Mouse (Mus musculus) kidney, adult 2 months (tissue): ENCODE data around the gene Smok3b. TPM values are rescaled to one million over a fixed set of nuclear protein-coding genes. Genes with fewer than 3 reads are reported as not detected.
A peak's percentile ranks its signal among the peaks of the same experiment; 100 is the strongest.

ENCODE experiments used
- DNase-seq: peaks from one replicate; pipeline ENCODE4 v3.0.0; 2021
- H3K27ac ChIP-seq: fragments of 200-500 bp; 2 replicates; pipeline ENCODE4 v1.5.1; 2012; ENCODE audit warnings: low read depth, low read length, control low read depth, inconsistent platforms; ENCODE audit not compliant: insufficient read depth
- H3K27me3 ChIP-seq: fragments of 200-500 bp; replicated peaks from 2 replicates; pipeline ENCODE4 v1.6.1; 2012; ENCODE audit warnings: mild to moderate bottlenecking, moderate library complexity, low read length, inconsistent platforms; ENCODE audit not compliant: control insufficient read depth, insufficient read depth
- H3K36me3 ChIP-seq: fragments of 200-500 bp; 2 replicates; pipeline ENCODE4 v1.6.1; 2012; ENCODE audit warnings: mild to moderate bottlenecking, moderate library complexity, low read length, inconsistent platforms; ENCODE audit not compliant: control insufficient read depth, insufficient read depth
- H3K4me1 ChIP-seq: fragments of 200-500 bp; 2 replicates; pipeline ENCODE4 v1.6.1; 2011; ENCODE audit warnings: low read length; ENCODE audit not compliant: control insufficient read depth, insufficient read depth
- H3K4me3 ChIP-seq: fragments of 200-500 bp; 2 replicates; pipeline ENCODE4 v1.5.1; 2011; ENCODE audit warnings: mild to moderate bottlenecking, low read depth, low read length, control low read depth; ENCODE audit not compliant: insufficient read depth
- CTCF ChIP-seq: fragments of 200-500 bp; conservative IDR thresholded peaks from 2 replicates; pipeline ENCODE4 v1.5.1; 2011; ENCODE audit warnings: low read depth, mild to moderate bottlenecking, control low read depth, low read length, moderate library complexity, mixed read lengths; ENCODE audit not compliant: insufficient read depth, insufficient read length
- POLR2A ChIP-seq: fragments of 200-500 bp; IDR thresholded peaks from one replicate; pipeline ENCODE4 v1.6.1; 2011; ENCODE audit warnings: low read depth, low read length, control low read depth
- WGBS: fragments of 180-500 bp; shearing (Covaris S2); methylation state at CpG from one replicate; pipeline ENCODE4 v1.1.7; 2018; 5-methylcytosine and 5-hydroxymethylcytosine counted together
- polyA plus RNA-seq: library from polyadenylated mRNA; depleted of rRNA; stranded (reverse); fragments of >200 nt; gene quantifications from 2 replicates; pipeline ENCODE4 v1.2.3, GENCODE M21; 2012

Smok3b gene
- polyA plus RNA-seq, 1 experiment, result not detected

DNA sequence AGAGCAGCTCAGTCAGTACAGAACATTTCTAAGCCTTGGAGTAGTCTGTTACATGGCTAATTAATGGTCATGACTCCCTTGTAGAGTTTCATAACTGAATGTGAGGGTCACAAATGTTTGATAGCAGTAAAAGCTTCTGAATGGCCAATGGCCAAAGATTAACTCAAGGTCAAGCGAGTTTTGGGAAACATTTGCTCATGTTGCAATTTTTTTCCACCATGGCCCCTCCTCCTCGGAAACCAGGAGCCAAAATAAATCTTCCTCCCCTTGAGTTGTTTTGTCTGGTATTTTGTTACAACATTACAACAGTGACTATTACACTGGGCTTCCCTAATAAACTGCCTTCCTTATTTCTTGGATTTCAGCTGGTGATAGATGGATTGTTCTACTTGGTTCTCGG is 54.5 kb downstream of the Smok3b start:
- peaks cover 6% of the 10 kb centered on the region; the same call in 1 of the 2 replicates for H3K4me1 ChIP-seq
- no peaks in the 10 kb centered on the region for H3K36me3 ChIP-seq
- H3K27me3 ChIP-seq, result no peaks in the 10 kb centered on the region
- TF ChIP-seq POLR2A (no peak), CTCF (no peak)
- 43% methylated on average over 3 of the region's 3 CpGs for WGBS
- H3K4me3 ChIP-seq, result no peak overlapping the region
- peak; percentile 82 for DNase-seq
- no peak overlapping the region for H3K27ac ChIP-seq

DNA sequence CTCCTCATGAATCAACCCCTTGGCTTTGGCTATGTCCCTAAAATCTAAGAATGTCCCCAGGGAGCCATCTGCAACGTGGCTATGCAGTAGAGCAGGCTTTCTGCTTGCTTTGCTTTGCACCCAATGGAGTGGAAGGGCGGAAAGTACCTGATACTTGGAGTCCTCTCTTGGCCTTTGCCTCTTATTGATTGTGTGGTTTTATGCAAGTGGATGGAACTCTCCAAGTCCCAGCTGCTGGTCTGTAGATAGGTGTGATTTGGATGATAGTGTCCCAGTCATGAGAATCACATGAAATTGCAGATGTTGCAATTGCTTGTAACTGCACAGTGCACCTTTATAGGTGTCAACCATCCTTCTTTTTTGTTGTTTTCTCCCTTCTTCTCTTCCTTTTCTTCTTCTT is 54.9 kb downstream of the Smok3b start:
- TF ChIP-seq CTCF (no peak), POLR2A (no peak)
- WGBS, result 58% methylated on average over 2 of the region's 2 CpGs
- peaks cover 6% of the 10 kb centered on the region; the same call in 1 of the 2 replicates for H3K4me1 ChIP-seq
- H3K4me3 ChIP-seq, result no peak overlapping the region
- H3K27me3 ChIP-seq, result no peaks in the 10 kb centered on the region
- no peak for DNase-seq
- H3K36me3 ChIP-seq, result no peaks in the 10 kb centered on the region
- H3K27ac ChIP-seq, result no peak overlapping the region

DNA sequence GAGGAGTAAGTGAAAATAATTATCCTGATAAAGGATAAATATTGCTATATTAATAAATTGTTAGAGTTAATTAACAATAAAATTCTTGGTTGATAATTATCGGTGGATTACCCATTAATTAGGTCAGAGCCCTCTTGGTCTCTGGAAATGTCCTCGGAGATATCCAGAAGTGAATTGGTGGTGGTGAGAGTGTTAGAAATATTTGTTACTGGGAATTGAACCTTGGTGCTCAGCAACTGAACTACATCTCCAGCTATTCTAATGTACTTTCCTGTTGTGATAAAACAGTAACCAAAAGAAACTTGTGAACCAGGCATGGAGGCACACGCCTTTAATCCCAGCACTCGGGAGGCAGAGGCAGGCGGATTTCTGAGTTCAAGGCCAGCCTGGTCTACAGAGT is 59.2 kb downstream of the Smok3b start:
- Histone ChIP-seq H3K27me3 (no peaks in the 10 kb centered on the region), H3K36me3 (no peaks in the 10 kb centered on the region), H3K4me3 (no peak overlapping the region), H3K27ac (no peak overlapping the region), H3K4me1 (peaks cover 8% of the 10 kb centered on the region; the same call in 1 of the 2 replicates)
- WGBS, result 54% methylated on average over 5 of the region's 5 CpGs
- DNase-seq, result peak; percentile 66
- TF ChIP-seq CTCF, result no peak
- TF ChIP-seq POLR2A, result no peak

DNA sequence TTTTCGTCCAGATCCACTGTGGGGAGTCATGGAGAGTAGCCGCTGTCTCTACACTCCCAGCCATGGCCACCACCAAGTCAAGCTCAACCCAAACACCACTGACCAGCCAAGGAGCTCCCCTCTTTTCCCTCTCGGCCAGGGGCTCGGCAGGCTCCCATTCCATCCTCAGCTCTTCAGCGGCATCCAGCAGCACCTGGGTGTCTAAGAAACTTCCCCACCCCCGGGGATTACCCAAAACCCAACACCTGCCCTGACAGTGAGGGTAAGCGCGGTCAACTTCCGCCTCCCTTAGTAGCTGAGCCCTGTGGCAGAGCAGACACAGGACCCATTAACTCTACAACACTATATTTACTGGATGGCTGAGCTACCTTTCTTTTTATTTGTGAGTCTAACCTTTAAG is 60.2 kb downstream of the Smok3b start:
- TF ChIP-seq POLR2A (no peak), CTCF (no peak)
- DNase-seq, result no peak
- no peak overlapping the region for H3K4me3 ChIP-seq
- no peaks in the 10 kb centered on the region for H3K27me3 ChIP-seq
- 87% methylated on average over 9 of the region's 9 CpGs for WGBS
- no peak overlapping the region for H3K27ac ChIP-seq
- H3K4me1 ChIP-seq, result peaks cover 7% of the 10 kb centered on the region; the same call in 1 of the 2 replicates
- H3K36me3 ChIP-seq, result no peaks in the 10 kb centered on the region

- Histone ChIP-seq H3K4me1 (peaks cover 17% of the 10 kb centered on the region), H3K4me3 (no peak overlapping the region), H3K36me3 (no peaks in the 10 kb centered on the region), H3K27me3 (no peaks in the 10 kb centered on the region), H3K27ac (peak overlapping the region; percentile 16)
- 47% methylated on average over 2 of the region's 2 CpGs for WGBS
- DNase-seq, result peak; percentile 63
- TF ChIP-seq POLR2A, result no peak
- no peak for TF ChIP-seq CTCF
Measured at GRCm38 (mm10) chr5:138083318-138083900, 62.2 kb downstream of the Smok3b start.

DNA sequence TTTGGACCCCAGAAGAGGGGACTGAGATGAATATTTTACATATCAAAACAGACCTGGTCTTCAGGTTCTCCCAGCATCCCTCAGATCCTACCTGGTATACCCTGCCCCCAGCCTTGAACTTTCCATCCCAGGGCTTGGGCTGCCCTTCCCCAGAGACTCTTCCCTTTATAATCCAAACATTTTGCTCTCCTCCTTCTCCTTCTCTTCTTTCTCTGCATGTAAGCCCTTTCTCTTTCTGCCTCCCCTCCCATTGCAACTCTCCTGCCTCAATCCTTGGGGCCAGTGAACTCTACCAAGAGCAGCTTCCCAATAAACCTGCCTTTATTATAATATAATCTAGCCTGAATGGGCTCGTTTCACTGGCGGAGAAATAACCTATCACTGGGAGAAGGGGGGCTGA is 62.7 kb downstream of the Smok3b start:
- Histone ChIP-seq H3K27ac (peak overlapping the region; percentile 16), H3K27me3 (no peaks in the 10 kb centered on the region), H3K36me3 (no peaks in the 10 kb centered on the region), H3K4me1 (peaks cover 21% of the 10 kb centered on the region), H3K4me3 (no peak overlapping the region)
- TF ChIP-seq CTCF (no peak), POLR2A (no peak)
- no peak for DNase-seq
- 89% methylated on average over 2 of the region's 2 CpGs for WGBS

DNA sequence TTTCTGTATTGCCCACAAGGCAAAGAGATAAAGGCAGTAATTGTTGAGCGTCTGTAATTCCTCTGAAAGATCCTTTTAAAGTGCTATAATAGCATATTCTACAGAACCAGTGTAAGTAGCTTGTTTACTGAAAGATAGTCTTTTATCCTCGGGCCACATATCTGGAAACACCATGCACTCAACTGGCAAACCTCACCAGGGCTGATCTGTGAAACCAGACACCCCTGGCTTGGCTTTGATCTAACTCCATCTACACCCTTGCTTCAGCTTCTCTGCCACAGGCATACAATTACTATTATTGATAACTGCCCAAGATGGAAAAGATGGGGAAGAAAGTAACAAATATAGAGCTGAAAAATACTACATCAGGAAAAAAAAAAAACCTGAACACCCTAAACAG is 63.3 kb downstream of the Smok3b start:
- no peak for DNase-seq
- WGBS, result 63% methylated on average over 2 of the region's 2 CpGs
- no peaks in the 10 kb centered on the region for H3K36me3 ChIP-seq
- H3K4me1 ChIP-seq, result peaks cover 21% of the 10 kb centered on the region
- no peak overlapping the region for H3K27ac ChIP-seq
- H3K4me3 ChIP-seq, result peak overlapping the region; percentile 69; the same call in 1 of the 2 replicates
- H3K27me3 ChIP-seq, result no peaks in the 10 kb centered on the region
- no peak for TF ChIP-seq CTCF
- no peak for TF ChIP-seq POLR2A

- peak within 1 kb of the TSS; percentile 87 for H3K27ac ChIP-seq
- peaks cover 18% of the 10 kb centered on the region for H3K4me1 ChIP-seq
- no peaks in the 10 kb centered on the region for H3K36me3 ChIP-seq
- peak within 1 kb of the TSS; percentile 69 for H3K4me3 ChIP-seq
- TF ChIP-seq CTCF (no peak), POLR2A (peak; percentile 85)
- WGBS, result under 1% methylated on average over 27 of the region's 27 CpGs
- DNase-seq, result peak; percentile 93
- no peaks in the 10 kb centered on the region for H3K27me3 ChIP-seq
Measured at GRCm38 (mm10) chr5:138084996-138085395, 63.8 kb downstream of the Smok3b start, which contains the start of gene Zkscan1. TSS of gene Zkscan1 (plus strand) at chr5:138085084.
